Mouse (Mus musculus) liver, adult 2 months (tissue): ENCODE data around the gene Ror1.

Experiments
- CTCF ChIP-seq: fragments of 200-500 bp; IDR thresholded peaks from 2 replicates; pipeline ENCODE4 v1.5.1; 2011; ENCODE audit warnings: low read depth, low read length, control low read depth
- POLR2A ChIP-seq: fragments of 200-500 bp; IDR thresholded peaks from 2 replicates; pipeline ENCODE4 v1.6.1; 2011; ENCODE audit warnings: low read length, control low read depth; ENCODE audit not compliant: insufficient read depth; ENCODE audit errors: extremely low read depth

GRCm38 (mm10) chr4:100158401-100158800 lies 62.8 kb downstream of the Ror1 start:
- no peak for TF ChIP-seq POLR2A
- no peak for TF ChIP-seq CTCF
